Mouse (Mus musculus) forebrain, embryonic 14.5 days (tissue): ENCODE data around the gene Zbed3. TPM values are rescaled to one million over a fixed set of nuclear protein-coding genes. Genes with fewer than 3 reads are reported as not detected.
A peak's percentile ranks its signal among the peaks of the same experiment; 100 is the strongest.

ENCODE experiments used
- ATAC-seq: fragments of 200-750 bp; cut with Nextera tagmentation; 2 replicates; pipeline ENCODE4 v1.8.0; 2017; ENCODE audit warnings: mild to moderate bottlenecking, moderate library complexity
- DNase-seq: peaks from one replicate; pipeline ENCODE4 v3.0.0-alpha.2; 2015; ENCODE audit warnings: low spot score
- H3K27ac ChIP-seq: fragments of 300-500 bp; sonication (generic); 2 replicates; pipeline ENCODE4 v1.5.1; 2014; ENCODE audit warnings: low read depth, mild to moderate bottlenecking, control low read depth, low read length, moderate library complexity
- H3K27me3 ChIP-seq: fragments of 300-500 bp; sonication (generic); replicated peaks from 2 replicates; pipeline ENCODE4 v1.6.1; 2014; ENCODE audit warnings: low read length, control low read depth, mixed read lengths; ENCODE audit not compliant: control insufficient read depth, insufficient read depth
- H3K36me3 ChIP-seq: fragments of 300-500 bp; sonication (generic); 2 replicates; pipeline ENCODE4 v1.6.1; 2014; ENCODE audit warnings: low read length, control low read depth; ENCODE audit not compliant: control insufficient read depth, insufficient read depth
- H3K4me1 ChIP-seq: fragments of 300-500 bp; sonication (generic); 2 replicates; pipeline ENCODE4 v1.6.1; 2014; ENCODE audit warnings: antibody characterized with exemption, low read length, control low read depth; ENCODE audit not compliant: control insufficient read depth, insufficient read depth
- H3K4me2 ChIP-seq: fragments of 300-500 bp; sonication (generic); 2 replicates; pipeline ENCODE4 v1.6.1; 2014; ENCODE audit warnings: mild to moderate bottlenecking, control low read depth, low read length
- H3K4me3 ChIP-seq: fragments of 300-500 bp; sonication (generic); 2 replicates; pipeline ENCODE4 v1.5.1; 2014; ENCODE audit warnings: low read depth, low read length, control low read depth
- H3K9ac ChIP-seq: fragments of 300-500 bp; sonication (generic); 2 replicates; pipeline ENCODE4 v1.6.1; 2014; ENCODE audit warnings: mild to moderate bottlenecking, low read length, control low read depth, moderate library complexity
- H3K9me3 ChIP-seq: fragments of 300-500 bp; sonication (generic); replicated peaks from 2 replicates; pipeline ENCODE4 v1.6.1; 2016; ENCODE audit warnings: low read length, control low read depth, mixed read lengths; ENCODE audit not compliant: control insufficient read depth
- WGBS: fragments of 180-500 bp; shearing (Covaris S2); extraction: QIAGEN DNeasy Blood & Tissue Kit; methylation state at CpG from one replicate; pipeline ENCODE4 v1.1.7; 2014; 5-methylcytosine and 5-hydroxymethylcytosine counted together
- polyA plus RNA-seq: library from polyadenylated mRNA; unstranded; fragments of >200 nt; fragmentation: Nextera tagmentation; extraction: Ambion mirVana; gene quantifications from 2 replicates; pipeline ENCODE4 v1.2.1, GENCODE M21; 2014

Zbed3 gene
- polyA plus RNA-seq, 1 experiment from 2014 or later: 35.5 TPM

DNA sequence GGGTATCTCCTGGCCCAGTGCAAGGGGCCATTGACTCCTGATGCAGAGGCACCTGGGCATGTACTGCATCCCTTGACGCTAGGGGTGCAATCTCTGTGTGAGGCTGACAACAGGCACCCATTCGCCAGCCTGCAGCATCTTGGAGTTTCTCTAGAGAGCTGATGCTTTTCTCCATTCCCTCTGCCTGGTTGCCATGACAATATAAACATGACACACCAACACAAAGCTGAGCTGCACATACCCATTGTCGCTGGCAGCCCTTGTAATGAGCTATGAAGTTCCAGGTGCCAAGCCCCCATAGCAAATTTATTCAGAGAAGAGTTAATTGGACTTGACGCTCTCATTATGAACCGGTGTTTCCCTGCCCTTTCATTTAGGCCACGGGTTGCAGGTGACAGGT lies 11.4 kb upstream of the Zbed3 start:
- WGBS: 35% methylated on average over 6 of the region's 6 CpGs
- Histone ChIP-seq H3K36me3 (no peaks in the 10 kb centered on the region), H3K27ac (no peak overlapping the region), H3K9me3 (no peaks in the 10 kb centered on the region), H3K4me2 (no peak overlapping the region), H3K4me3 (no peak overlapping the region), H3K9ac (no peak overlapping the region), H3K27me3 (no peaks in the 10 kb centered on the region), H3K4me1 (no peaks in the 10 kb centered on the region)
- DNase-seq: peak; percentile 72
- ATAC-seq: peak; percentile 69; the same call in 1 of the 2 replicates

DNA sequence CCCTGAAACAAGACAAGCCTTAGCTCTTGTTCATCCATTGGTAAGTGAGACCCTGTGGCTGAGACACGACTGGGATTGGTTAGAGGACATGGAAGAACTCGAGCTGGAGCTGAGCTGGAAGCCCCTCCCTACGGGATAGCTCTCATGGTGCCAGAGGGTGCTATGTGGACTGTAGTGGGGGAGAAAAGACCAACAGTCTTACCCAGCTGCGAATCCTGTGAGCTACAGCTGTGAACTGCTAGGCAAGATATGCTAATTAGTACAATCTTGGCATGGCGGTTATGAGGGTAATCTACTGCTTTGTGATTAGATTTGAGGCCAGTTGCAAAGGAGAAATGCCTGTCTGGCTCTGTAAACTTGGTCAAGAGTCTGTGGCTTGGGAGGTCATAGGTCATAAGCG lies 4.3 kb upstream of the Zbed3 start:
- Histone ChIP-seq H3K27me3 (no peaks in the 10 kb centered on the region), H3K9me3 (no peaks in the 10 kb centered on the region), H3K36me3 (no peaks in the 10 kb centered on the region), H3K4me2 (no peak overlapping the region), H3K4me1 (no peaks in the 10 kb centered on the region), H3K27ac (no peak overlapping the region), H3K9ac (no peak overlapping the region), H3K4me3 (no peak overlapping the region)
- DNase-seq: peak; percentile 36
- ATAC-seq: peak; percentile 47; the same call in 1 of the 2 replicates
- WGBS: 72% methylated on average over 6 of the region's 6 CpGs

DNA sequence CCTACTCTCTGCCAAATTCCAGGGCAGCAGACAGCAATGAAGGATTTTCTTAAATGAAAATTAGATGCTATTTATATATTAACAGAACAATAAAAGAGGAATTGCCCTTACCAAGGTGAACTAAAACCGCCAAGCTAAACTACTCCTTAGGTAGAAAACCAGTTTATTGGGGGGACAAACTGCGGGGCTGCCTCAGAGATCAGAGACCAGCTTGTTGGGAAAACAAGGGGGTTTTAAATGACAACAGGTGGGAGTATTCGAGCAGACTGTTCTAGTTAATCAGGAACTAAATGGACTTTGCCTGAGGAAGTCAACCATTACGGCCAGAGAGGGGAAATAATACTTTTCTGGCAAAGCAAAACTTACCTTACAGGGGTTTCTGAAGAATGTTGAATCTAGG lies 3.0 kb upstream of the Zbed3 start:
- Histone ChIP-seq H3K36me3 (no peaks in the 10 kb centered on the region), H3K4me1 (no peaks in the 10 kb centered on the region), H3K27me3 (no peaks in the 10 kb centered on the region), H3K9me3 (no peaks in the 10 kb centered on the region), H3K9ac (no peak overlapping the region), H3K27ac (no peak overlapping the region), H3K4me2 (no peak overlapping the region), H3K4me3 (no peak overlapping the region)
- WGBS: 61% methylated on average over 4 of the region's 4 CpGs
- ATAC-seq: no peak
- no peak for DNase-seq

DNA sequence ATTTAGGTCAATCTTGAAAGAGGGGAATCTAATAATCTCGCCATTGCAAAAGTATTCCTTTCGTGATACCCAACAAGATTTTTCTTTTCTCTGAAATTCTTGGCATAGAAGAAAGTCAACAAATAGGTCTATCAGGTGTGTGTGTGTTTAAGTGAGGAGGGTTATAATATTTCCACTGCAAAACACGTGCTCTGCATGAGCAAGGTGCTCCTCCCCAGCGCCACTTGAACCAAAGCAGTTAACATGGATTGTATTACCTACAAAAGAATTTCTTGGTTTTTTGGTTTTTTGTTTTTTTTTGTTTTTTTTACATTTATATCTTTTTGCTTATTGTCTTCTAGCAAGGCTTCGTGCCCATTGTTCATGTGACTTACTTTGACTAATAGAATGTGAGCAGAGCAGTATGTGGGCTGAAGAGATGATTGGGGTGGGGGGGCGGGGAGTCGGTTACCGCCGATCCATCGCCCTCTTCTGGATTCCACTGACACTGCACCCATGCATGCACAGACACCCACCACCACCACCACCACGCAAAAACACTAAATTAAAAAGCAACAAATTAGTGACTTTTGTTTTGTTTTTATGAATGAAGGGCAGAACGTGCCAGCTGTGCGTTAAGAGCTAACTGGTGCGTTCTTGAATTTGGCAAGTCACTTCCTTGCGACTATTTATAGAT lies 676 bp downstream of the Zbed3 start:
- H3K4me3 ChIP-seq: peak overlapping the region; percentile 77
- H3K4me1 ChIP-seq: peaks cover 13% of the 10 kb centered on the region
- H3K36me3 ChIP-seq: no peaks in the 10 kb centered on the region
- H3K9me3 ChIP-seq: no peaks in the 10 kb centered on the region
- peak overlapping the region; percentile 97 for H3K9ac ChIP-seq
- H3K27ac ChIP-seq: peak overlapping the region; percentile 96
- H3K27me3 ChIP-seq: no peaks in the 10 kb centered on the region
- H3K4me2 ChIP-seq: peak overlapping the region; percentile 77
- DNase-seq: peak; percentile 85
- WGBS: 26% methylated on average over 15 of the region's 15 CpGs
- peak; percentile 72 for ATAC-seq

DNA sequence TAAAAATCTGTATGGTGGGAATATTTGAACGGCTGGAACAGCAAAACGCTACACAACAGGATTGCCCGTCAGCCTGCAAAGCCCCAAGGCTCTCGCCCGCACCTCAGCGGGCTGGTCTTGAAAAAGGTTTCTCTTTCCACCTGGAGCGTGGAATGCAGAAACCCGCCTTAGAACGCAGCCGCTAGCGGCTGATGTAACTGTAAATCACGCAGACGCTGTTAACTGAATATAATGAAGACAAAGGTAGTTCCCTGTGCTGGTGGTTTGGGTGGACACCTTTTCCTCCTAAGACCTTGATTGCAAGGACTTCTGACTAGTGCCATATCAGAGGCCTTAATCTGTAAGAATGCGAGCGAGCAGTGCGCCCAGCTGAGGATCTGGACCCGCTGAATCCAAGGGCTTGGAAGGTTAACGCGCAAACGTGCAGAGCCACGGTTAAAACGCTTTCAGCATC lies 1.2 kb downstream of the Zbed3 start:
- H3K4me2 ChIP-seq: peak overlapping the region; percentile 77
- no peaks in the 10 kb centered on the region for H3K9me3 ChIP-seq
- DNase-seq: no peak
- H3K4me1 ChIP-seq: peaks cover 14% of the 10 kb centered on the region
- peak; percentile 24 for ATAC-seq
- peak overlapping the region; percentile 96 for H3K27ac ChIP-seq
- WGBS: under 1% methylated on average over 22 of the region's 22 CpGs
- H3K27me3 ChIP-seq: no peaks in the 10 kb centered on the region
- peak overlapping the region; percentile 77 for H3K4me3 ChIP-seq
- peak overlapping the region; percentile 97 for H3K9ac ChIP-seq
- H3K36me3 ChIP-seq: no peaks in the 10 kb centered on the region

DNA sequence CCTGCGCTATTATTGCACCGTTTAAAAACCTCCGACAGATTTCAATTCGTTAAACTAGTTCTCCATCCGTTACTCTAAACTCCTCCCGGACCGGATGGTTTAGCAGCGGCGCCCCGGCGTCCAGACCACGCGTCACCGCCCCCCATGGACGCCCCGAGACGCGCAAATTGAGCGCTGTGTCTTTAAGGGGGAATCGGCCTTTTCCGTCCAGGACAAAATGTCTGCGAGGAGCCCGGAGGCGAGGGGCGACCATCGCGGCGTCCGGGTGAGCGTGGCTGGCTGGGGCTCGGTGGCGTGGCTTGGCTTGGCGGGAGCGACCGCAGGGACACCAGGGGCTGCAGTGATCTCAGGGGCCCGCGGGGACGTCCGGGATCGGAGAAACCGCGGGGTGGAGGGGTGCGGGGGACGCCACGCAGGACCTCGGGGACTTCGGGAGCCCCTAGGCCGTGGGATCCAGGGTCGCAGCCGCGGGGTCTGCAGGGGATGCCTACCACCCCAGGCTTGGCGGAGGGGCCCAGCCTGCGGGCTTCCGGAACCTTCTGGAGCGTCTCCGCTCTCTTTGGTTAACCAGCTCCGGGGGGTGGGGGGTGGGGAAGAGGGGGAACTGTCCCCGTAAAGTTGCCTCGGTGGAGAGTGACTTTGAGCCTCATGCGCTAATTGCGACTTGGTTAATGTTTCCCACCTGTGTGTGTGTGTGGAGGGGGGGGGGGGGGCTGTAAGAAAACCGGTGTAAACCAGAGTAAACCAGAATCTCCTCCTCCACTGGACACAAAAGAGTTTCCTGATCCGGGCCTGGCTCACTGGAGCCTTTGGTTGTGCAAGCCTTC lies 1.9 kb downstream of the Zbed3 start:
- H3K4me3 ChIP-seq: peak overlapping the region; percentile 77
- H3K9ac ChIP-seq: peak overlapping the region; percentile 97
- H3K27ac ChIP-seq: peak overlapping the region; percentile 96
- DNase-seq (peak; percentile 86), ATAC-seq (peak; percentile 59)
- under 1% methylated on average over 63 of the region's 63 CpGs for WGBS
- H3K4me2 ChIP-seq: peak overlapping the region; percentile 77
- no peaks in the 10 kb centered on the region for H3K9me3 ChIP-seq
- peaks cover 14% of the 10 kb centered on the region for H3K4me1 ChIP-seq
- H3K27me3 ChIP-seq: no peaks in the 10 kb centered on the region
- 0 out of 2 replicates have a peak, but pooled peaks cover 3% of the 10 kb centered on the region for H3K36me3 ChIP-seq

DNA sequence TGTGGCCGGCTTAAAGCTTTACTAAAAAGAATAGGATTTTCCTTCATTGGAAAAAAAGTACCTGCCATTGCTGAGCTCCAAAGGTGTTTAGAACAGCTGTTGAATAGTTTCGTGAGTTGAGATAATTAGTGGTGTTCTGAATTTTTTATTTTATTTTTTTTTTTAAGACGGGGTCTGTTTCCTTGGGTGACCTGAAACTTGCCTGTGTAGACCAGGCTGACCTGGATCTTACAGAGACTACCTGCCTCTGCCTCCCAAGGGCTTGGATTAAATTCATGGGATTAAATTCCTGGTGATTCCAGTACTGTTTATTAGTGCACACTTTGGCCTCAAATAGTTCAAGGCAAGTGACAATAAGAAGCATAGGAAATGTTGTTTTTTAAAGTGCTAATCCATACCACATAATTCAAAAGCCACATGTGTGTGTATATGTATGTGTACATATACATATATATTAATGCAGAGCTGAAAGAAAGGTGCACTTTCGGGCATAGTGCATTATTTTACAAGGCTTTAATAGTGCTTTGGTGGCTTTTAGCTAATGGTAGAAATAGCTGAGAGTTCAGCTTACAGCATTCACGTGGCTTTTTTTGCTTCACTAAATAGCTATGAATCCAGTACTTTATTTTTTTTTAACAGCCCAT lies 2.6 kb downstream of the Zbed3 start:
- H3K4me2 ChIP-seq: peak overlapping the region; percentile 77
- H3K27ac ChIP-seq: peak overlapping the region; percentile 96
- DNase-seq: no peak
- WGBS: 8% methylated on average over 5 of the region's 5 CpGs
- H3K4me3 ChIP-seq: peak overlapping the region; percentile 77
- H3K36me3 ChIP-seq: 0 out of 2 replicates have a peak, but pooled peaks cover 3% of the 10 kb centered on the region
- peak overlapping the region; percentile 97 for H3K9ac ChIP-seq
- no peak for ATAC-seq
- no peaks in the 10 kb centered on the region for H3K27me3 ChIP-seq
- no peaks in the 10 kb centered on the region for H3K9me3 ChIP-seq
- peaks cover 14% of the 10 kb centered on the region for H3K4me1 ChIP-seq

DNA sequence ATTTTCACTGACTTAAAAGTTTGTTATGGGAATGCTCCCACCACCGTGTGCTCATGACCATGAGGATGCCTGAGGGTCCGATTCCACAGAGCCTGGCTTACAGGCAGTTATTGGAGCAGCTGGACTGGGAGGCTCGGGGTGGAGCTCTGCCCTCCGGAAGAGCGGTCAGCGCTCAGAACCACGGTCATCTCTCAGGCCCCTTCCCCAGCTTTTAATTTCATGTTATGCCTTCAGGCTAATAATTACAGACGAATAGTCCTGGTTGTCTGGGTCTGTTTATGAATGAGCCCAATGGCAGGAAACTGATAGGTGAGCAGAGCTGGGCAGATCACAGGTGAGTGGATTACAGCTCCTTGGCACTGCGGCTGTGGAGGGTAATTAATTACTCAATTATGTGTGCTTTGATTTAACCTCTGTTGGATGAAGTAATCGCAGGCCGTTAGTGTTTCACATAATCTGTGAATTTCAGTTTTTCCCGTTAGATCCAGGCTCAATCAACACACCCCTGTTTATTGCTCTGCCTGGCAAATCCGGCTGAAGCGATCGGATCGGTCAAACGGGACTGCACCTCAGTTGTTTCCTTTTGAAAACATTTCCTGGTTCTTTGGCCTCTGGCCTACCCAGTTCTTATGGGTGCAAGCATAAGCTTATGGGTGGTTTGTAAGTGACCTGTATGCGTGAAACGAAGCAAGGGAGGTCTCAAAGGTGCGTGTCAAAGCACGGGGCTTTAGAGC lies 3.4 kb downstream of the Zbed3 start:
- H3K4me1 ChIP-seq: peaks cover 14% of the 10 kb centered on the region
- 0 out of 2 replicates have a peak, but pooled peaks cover 6% of the 10 kb centered on the region for H3K36me3 ChIP-seq
- 0 out of 2 replicates have a peak, but pooled peaks have one; percentile 0 for ATAC-seq
- peak overlapping the region; percentile 75 for H3K27ac ChIP-seq
- peak overlapping the region; percentile 97 for H3K9ac ChIP-seq
- no peaks in the 10 kb centered on the region for H3K27me3 ChIP-seq
- WGBS: 4% methylated on average over 21 of the region's 21 CpGs
- H3K4me3 ChIP-seq: peak overlapping the region; percentile 77
- peak overlapping the region; percentile 77 for H3K4me2 ChIP-seq
- no peaks in the 10 kb centered on the region for H3K9me3 ChIP-seq
- peak; percentile 46 for DNase-seq
